Mouse (Mus musculus) E14TG2a.4 (cell line): ENCODE data around the gene Srcap.

Experiments used
- CTCF ChIP-seq: conservative IDR thresholded peaks from 2 replicates; pipeline ENCODE4 v1.5.1; 2014; ENCODE audit warnings: low read length
- POU5F1 ChIP-seq: IDR thresholded peaks from 2 replicates; pipeline ENCODE4 v1.6.1; 2014; ENCODE audit warnings: low read length, borderline replicate concordance

- TF ChIP-seq CTCF = no peak
- no peak for TF ChIP-seq POU5F1
Observed at GRCm38 (mm10) chr7:127585031-127585430, 73.2 kb downstream of the Srcap start.
